Mouse (Mus musculus) spleen, adult 18-20 months (tissue): ENCODE measurements around the gene Gns.

Source experiments
- DNase-seq, 2 experiments: peaks; one replicate each; pipeline ENCODE4 v3.0.0; 2022; ENCODE audit warnings: mixed read lengths in 2 of 2

The Gns gene

GRCm38 (mm10) chr10:121367271-121367670 lies 2.4 kb downstream of the Gns start:
- DNase-seq = no peak

GRCm38 (mm10) chr10:121367780-121368179 lies 2.9 kb downstream of the Gns start:
- DNase-seq = no peak

DNA sequence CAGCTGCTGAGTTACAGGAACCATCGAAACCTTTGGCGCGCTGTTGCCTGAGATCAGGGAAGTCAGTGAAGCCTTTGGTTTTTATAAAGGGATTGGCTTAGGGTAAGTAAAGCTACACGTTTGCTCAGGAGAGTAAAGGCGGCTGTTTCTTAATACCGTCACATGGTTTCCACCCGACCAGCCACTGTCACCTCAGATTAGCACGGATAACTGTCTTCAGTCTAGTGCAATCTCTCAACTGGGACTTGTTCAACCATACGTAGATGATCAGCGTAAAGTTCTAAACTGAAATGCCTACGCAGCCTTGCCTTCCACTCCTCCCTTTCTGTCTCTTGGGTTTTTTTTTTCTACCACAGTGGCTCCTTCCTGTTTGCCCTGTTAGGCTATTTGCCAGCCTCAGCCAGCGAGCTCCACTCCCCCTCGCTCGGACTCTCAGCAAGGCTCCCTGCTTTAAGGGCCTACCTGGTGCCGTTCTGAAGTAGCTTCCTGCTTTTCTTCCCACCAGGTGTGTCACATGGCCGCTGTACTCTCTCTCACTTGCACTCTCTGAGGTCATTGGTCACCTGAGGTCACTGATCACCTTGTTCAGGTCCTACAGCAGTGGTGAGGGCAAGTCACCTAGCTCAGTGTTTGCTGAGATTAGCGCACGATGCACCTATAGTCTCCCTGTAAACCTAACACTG lies 4.0 kb downstream of the Gns start:
- DNase-seq = no peak

GRCm38 (mm10) chr10:121370777-121371176 lies 5.9 kb downstream of the Gns start:
- no peak for DNase-seq

DNA sequence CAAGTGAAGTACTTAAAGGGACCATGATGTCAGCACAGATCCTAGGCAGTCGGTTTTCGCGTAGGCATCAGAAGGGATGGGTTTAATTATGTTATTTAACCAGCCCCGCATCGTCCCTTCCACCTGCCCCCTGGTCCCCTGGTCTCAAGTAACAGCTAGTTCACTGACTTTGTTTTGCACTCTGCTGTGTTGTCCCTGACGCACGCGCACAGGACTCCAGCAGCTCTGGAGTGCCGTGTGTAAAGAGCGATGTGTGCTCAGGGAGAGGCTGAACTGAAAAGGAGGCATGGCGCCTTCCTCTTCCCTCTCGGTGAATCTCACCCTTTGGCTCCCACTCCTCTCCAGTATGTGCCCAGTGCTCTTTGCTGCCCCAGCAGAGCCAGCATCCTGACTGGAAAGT lies 9.1 kb downstream of the Gns start:
- no peak for DNase-seq

DNA sequence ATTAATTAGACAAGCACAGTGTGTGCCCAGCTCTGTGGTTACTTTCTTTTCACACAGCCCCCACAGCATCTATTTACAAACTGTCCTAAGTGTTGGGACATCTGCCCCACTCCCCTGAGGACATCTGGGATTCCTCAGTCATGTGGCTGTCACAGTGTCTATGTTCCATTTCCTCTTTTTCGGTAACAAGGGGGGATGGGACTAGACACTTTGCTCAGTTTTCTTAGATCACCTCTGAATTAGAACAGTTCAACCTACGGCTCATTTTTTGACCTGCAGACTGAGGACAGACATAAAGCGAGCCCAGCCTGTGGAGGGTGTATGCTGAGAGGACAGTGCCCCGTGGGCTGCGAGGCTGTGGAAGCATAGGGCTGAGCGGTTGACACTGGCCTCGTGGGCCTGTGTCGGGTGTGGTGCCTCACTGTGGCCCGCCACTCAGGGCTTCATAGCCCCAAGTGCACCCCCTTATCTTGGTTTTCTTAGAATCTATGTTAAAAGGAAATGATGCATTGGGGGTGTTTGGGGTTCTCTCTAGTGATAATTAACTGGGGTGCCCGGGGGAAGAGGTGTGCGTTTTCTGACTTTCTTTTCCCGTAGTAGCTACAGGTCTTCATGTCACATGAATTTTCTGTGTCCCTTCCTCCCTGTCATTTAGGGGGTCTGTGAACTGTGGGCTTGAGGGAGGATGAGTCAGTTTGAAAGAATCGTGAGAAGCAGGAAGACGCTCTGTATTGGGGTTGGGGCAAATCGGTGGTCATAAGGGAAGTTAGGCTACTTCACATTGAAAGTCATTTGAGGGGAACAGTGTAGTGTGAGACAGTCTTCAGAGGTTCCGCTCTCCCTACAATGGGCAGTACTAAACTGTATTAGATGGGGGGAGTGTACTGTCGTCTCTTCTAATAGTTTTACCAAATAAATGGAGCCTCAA lies 10.1 kb downstream of the Gns start:
- DNase-seq = peak; percentile 33 to 38

DNA sequence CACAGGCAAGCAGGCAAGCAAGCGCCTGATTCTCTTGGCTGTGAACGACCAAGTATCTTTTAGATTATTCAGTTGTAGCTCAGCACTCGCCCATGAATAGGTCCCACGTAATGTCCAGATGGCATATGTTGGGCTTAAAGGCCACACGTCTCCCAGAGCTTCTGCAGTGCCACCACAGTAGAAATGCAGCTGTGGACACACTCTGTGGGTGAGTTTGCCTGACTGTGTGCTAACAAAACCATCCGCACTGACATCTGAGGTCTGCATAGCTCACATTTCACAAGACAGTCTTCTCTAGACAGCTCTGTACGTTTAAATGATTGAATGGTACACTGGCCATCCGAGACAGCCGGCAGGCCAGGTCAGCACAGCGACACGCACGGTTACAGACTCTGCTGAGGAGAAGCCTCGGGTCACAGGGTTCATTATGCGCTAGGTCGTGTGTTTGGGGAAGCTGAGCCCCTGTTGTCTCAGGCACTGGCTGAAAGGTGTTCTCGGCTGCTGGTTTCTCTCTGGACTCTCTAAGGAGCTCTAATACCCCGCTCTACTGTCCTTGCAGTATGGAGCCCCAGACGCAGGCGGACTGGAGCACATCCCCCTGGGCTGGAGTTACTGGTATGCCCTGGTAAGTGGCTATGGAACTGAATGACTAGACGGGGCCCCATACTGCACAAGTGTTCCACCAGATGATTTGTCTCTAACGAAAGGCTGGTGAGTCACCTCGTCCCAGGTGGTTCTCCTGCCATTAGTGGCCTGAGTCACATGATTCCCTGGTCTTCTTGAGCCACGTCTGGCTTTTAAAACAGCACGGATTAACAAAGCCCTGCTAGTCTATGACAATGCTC lies 11.0 kb downstream of the Gns start:
- no peak for DNase-seq

DNA sequence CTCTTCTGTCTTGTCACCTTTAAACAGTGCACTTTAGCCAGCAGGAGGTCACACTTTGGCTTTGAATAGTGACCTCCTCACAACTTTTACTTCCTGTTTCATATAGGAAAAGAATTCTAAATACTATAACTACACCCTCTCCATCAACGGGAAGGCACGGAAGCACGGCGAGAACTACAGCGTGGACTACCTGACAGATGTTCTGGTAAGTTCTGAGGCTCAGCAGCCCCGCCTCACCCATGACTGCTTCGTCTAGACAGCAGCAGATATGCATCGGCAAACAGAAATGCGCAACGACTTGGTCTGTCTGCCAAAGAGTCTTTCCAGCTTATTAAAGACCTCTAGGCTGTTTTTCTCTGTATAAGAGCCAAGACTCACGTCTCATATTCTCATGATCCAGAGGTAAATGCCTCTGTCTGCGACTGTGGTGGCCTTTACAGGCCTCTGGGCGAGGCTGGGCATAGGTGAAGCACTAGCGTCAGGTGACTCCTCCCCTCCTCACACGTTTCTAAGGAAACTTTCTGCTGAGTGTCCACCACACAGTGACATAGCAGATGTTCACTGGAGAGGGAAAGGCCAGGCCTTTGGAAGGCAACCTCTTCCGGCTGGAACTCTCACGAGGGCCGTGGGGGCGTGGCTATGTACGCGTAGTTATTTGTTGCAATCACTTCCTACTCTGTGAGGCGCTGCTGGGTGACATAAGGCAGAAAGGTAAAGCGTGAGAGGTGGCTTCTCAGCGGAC lies 11.8 kb downstream of the Gns start:
- no peak for DNase-seq

GRCm38 (mm10) chr10:121379387-121379786 lies 14.5 kb downstream of the Gns start:
- no peak for DNase-seq

DNA sequence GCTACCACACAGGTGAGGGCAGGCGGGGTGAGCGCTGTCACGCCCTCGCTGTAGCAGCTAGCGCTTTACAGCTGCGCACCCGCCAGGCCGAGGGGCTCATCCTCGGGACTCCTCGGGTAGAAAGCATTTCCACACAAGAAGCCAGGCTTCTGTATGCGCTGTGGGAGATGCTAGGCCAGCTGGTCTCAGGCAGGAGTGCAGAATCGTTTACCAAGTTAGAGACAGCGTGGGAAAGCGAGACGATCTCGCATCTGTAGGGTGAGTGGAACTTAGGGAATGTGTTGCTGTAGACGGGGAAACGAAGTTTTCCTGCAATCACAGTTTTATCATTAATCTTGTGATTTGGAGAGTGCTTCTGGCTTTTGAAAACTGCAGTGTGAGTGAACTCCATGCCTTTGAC lies 16.4 kb downstream of the Gns start:
- no peak for DNase-seq

DNA sequence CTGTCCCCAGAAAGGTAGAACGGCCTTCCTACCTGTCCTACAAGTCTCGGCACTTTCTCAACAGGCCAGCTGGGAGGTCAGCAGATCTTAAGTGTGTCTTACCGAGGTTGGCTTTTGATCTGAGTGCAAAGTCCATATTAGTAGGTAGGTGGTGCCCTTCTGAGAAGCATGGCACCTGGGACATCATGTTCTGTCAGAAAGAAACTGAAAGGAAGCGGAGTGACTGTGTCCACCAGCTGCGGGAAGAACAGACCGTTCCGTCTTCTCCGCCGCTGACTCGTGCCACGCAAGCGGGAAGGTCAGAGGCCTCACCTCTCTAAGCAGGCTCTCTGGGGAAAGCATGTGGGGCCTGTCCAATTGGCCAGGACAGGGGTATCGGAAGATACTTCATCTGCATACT lies 19.8 kb downstream of the Gns start:
- DNase-seq = no peak

DNA sequence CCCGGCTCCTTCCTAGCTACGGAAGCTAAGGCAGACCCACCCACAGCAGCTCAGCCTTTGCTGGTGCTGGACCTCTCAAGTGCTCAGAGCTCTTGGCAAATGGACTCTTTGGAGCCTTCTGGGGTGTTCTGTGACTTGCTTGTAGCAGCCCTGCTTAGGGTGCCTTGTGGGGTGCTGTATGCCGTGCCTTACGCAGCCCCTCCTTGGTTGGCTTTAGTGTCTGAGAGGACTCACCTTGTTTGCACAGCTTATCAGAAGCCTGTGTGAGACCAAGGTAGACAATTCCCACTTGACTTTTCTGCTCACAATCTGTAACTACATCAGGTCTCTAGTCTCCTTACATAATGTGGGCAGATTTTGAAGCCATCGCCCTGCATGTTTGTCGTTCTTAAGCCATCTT lies 20.8 kb downstream of the Gns start:
- no peak for DNase-seq

DNA sequence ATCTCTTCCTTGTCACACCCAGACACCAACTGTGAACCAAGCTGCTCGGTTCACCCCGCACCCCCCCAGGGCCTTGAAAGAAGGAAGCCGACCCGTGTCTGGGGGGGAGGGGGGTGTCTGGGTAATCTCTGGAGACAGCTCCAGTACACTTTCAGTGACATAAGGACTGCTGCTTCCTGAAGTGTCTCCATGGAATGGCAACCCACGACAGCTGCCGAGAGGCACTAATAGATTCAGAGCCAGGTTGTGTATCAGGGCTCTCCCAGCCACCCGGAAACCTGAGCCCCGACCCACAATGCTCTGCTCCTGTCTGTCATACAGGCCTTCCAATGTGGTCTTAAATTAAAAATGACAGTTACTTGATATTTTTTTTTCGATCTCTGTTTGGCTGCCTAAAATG lies 21.5 kb downstream of the Gns start:
- no peak for DNase-seq

GRCm38 (mm10) chr10:121390602-121391001 lies 25.7 kb downstream of the Gns start:
- no peak for DNase-seq

DNA sequence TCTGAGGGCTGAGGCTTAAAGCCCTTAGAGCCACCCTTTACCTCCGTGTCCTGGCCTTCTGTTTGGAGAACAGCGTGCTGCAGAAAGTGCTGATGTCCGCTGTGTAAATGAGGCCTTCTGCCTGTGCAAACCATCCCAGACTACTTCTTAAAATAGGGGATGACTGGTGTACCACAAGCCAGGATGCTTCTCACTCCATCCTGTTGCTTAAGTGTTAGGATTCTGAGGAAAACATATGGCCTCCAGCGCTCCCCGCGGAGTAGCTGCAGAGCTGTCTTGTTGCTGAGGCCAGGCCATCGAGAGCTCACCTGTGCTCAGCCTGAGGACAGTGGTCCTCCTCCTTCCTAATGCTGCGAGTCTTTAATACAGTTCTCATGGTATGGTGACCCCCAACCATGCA lies 27.0 kb downstream of the Gns start:
- no peak for DNase-seq

DNA sequence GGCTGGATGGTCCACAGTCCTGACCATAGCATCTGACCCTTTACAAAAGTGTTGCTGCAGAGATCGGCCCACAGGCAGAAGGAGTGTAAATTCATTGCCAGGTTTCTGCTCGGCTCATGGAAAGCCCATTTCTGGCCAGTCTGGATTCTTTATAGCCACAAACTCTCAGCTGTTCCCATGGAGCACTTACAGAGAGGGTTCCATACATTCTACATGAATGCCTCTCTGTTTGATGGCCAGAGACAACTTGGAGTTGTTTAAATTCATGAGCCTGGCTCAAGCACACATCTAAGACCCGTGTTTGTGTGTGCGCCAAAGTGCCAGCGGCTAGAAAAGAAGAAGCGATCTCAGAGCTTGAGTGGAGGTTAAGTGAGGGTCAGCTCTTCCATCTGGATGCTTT lies 29.4 kb downstream of the Gns start:
- no peak for DNase-seq

DNA sequence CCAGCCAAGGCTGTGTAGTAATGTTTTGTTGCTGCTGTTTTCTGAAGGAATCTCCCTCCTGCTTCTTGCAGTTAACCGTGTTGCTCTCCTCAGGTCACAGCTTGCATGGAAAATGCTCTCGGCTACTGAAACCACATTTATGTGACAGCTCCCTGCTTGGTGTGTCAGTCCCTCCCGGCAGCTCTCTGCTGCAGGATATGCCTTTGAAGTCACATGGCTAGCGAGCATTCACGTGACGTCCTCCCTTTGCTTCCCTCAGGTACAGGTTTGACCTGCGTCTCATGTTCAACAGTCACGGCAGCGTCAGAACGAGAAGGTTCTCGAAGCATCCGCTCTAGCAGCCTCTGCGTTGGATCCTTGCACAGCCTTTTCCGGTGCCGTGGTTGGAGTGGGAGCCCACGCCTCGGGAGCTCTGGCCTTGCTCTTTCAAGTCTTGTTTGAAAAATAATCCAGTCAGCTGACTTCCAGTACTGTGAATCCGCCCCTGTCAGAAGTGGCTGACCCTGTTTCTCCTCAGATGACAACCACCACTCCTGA lies 30.0 kb downstream of the Gns start:
- no peak for DNase-seq

- DNase-seq = no peak
Observed at GRCm38 (mm10) chr10:121395542-121396176, 30.8 kb downstream of the Gns start.

GRCm38 (mm10) chr10:121398599-121398998 lies 33.7 kb downstream of the Gns start:
- DNase-seq = no peak

GRCm38 (mm10) chr10:121401005-121401404 lies 36.1 kb downstream of the Gns start:
- DNase-seq = no peak

GRCm38 (mm10) chr10:121403104-121403503 lies 38.2 kb downstream of the Gns start:
- no peak for DNase-seq

- no peak for DNase-seq
Observed at GRCm38 (mm10) chr10:121403946-121404345, 39.1 kb downstream of the Gns start.
